Mouse (Mus musculus) right cerebral cortex, adult 18-20 months (tissue): ENCODE measurements around the gene Tspan14.

Source experiments
- DNase-seq: peaks from one replicate; pipeline ENCODE4 v3.0.0; 2022; ENCODE audit warnings: mixed read lengths

The Tspan14 gene

GRCm38 (mm10) chr14:40864811-40865514, 101.6 kb downstream of the Tspan14 start:
- no peak for DNase-seq

DNA sequence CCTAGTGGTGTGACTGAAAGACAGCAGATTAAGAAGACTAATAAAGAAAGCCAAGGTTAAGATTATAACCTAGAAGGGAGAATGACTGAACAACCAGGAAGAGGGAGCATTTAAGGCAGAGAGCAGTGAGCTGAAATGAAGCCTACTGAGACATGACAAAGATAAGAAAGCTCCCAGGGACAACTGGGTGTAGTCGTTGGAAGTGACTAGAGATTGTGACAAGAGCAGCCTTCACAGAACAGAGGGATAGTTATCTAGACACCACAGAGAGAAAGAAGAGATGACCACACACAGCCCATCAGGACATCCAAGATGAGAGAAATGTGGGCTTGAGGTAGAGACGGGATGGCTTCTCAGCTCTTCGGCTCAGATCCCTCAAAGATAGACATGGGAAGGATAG, 102.9 kb downstream of the Tspan14 start:
- DNase-seq: no peak

DNA sequence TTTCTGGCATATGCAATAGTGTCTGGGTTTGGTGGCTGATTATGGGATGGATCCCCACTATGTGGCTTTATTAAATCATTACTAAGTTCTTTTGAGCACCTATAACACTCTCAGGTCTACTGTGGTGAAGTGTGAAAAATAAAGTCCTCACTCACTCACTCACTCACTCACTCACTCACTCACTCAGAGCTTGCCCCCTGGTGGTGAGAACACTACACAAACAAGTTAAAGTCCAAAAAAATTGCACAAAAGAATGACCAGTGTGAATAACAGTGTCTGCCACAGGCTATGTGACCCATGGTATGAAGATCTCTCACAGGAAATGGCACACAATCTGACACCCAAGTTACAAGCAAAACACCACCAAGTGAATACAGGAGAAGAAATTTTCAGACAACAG, 103.6 kb downstream of the Tspan14 start:
- no peak for DNase-seq
